Mouse (Mus musculus) heart, postnatal 0 days (tissue): ENCODE measurements around the gene Atp10a. TPM values are rescaled to one million over a fixed set of nuclear protein-coding genes. Genes with fewer than 3 reads are reported as not detected.

Experiments used
- ATAC-seq: fragments of 200-750 bp; cut with Nextera tagmentation; 2 replicates; pipeline ENCODE4 v1.8.0; 2017; ENCODE audit warnings: low read depth, moderate number of reproducible peaks, moderate library complexity; ENCODE audit not compliant: insufficient read depth
- DNase-seq: peaks from one replicate; pipeline ENCODE4 v3.0.0-alpha.2; 2016; ENCODE audit warnings: low spot score
- H3K27ac ChIP-seq: fragments of 300-500 bp; sonication (generic); 2 replicates; pipeline ENCODE4 v1.5.1; 2014; ENCODE audit warnings: low read depth, mild to moderate bottlenecking
- H3K27me3 ChIP-seq: fragments of 300-500 bp; sonication (generic); 2 replicates; pipeline ENCODE4 v1.6.1; 2014; ENCODE audit warnings: low read length, mixed read lengths; ENCODE audit not compliant: control insufficient read depth, insufficient read depth
- H3K36me3 ChIP-seq: fragments of 300-500 bp; sonication (generic); replicated peaks from 2 replicates; pipeline ENCODE4 v1.6.1; 2014; ENCODE audit warnings: low read length, mixed read lengths; ENCODE audit not compliant: control insufficient read depth, insufficient read depth
- H3K4me1 ChIP-seq: fragments of 300-500 bp; sonication (generic); 2 replicates; pipeline ENCODE4 v1.6.1; 2014; ENCODE audit warnings: antibody characterized with exemption; ENCODE audit not compliant: control insufficient read depth, insufficient read depth
- H3K4me2 ChIP-seq: fragments of 300-500 bp; sonication (generic); 2 replicates; pipeline ENCODE4 v1.6.1; 2014; ENCODE audit warnings: low read depth, mild to moderate bottlenecking, low read length, moderate library complexity
- H3K4me3 ChIP-seq: fragments of 300-500 bp; sonication (generic); 2 replicates; pipeline ENCODE4 v1.5.1; 2014; ENCODE audit warnings: low read depth, low read length
- H3K9ac ChIP-seq: fragments of 300-500 bp; sonication (generic); replicated peaks from 2 replicates; pipeline ENCODE4 v1.6.1; 2014; ENCODE audit warnings: low read depth, low read length, mixed read lengths
- H3K9me3 ChIP-seq: fragments of 300-500 bp; sonication (generic); replicated peaks from 2 replicates; pipeline ENCODE4 v1.6.1; 2016; ENCODE audit warnings: low read length; ENCODE audit not compliant: control insufficient read depth
- CTCF ChIP-seq: IDR thresholded peaks from 2 replicates; pipeline ENCODE4 v1.5.1; 2016; ENCODE audit warnings: antibody characterized with exemption, control low read depth, low read depth
- EP300 ChIP-seq: IDR thresholded peaks from 2 replicates; pipeline ENCODE4 v1.6.1; 2016; ENCODE audit warnings: antibody characterized with exemption, low read depth
- WGBS: fragments of 180-500 bp; shearing (Covaris S2); extraction: QIAGEN DNeasy Blood & Tissue Kit; methylation state at CpG from one replicate; pipeline ENCODE4 v1.1.7; 2014; 5-methylcytosine and 5-hydroxymethylcytosine counted together
- polyA plus RNA-seq: library from polyadenylated mRNA; unstranded; fragments of >200 nt; fragmentation: Nextera tagmentation; extraction: Ambion mirVana; gene quantifications from 2 replicates; pipeline ENCODE4 v1.2.1, GENCODE M21; 2015
- total RNA-seq: library from RNA; depleted of rRNA; stranded (reverse); fragments of >200 nt; gene quantifications from 2 replicates; pipeline ENCODE4 v1.2.3, GENCODE M21; 2014; ENCODE audit warnings: low replicate concordance; rRNA removed

Gene Atp10a
- total RNA-seq (3.1 and 6.1 TPM in 2 replicates), polyA plus RNA-seq (0.41 and 0.60 TPM in 2 replicates)

- H3K4me3 ChIP-seq, result no peak within 1 kb of the TSS
- WGBS, result 73% methylated on average over 6 of the region's 6 CpGs
- H3K4me1 ChIP-seq, result no peaks in the 10 kb centered on the region
- H3K27me3 ChIP-seq, result no peaks in the 10 kb centered on the region
- H3K9me3 ChIP-seq, result no peaks in the 10 kb centered on the region
- H3K4me2 ChIP-seq, result no peak within 1 kb of the TSS
- no peak within 1 kb of the TSS for H3K27ac ChIP-seq
- ATAC-seq (no peak), DNase-seq (no peak)
- no peaks in the 10 kb centered on the region for H3K36me3 ChIP-seq
- no peak within 1 kb of the TSS for H3K9ac ChIP-seq
- TF ChIP-seq EP300, result no peak
These were observed at the start of gene Atp10a for GRCm38 (mm10) chr7:58655866-58656265. Gene Atp10a, plus strand, starts transcription at chr7:58656166.

- ATAC-seq (no peak), DNase-seq (no peak)
- H3K4me1 ChIP-seq, result no peaks in the 10 kb centered on the region
- H3K9me3 ChIP-seq, result no peaks in the 10 kb centered on the region
- WGBS, result 70% methylated on average over 1 of the region's 1 CpGs
- H3K4me2 ChIP-seq, result no peak overlapping the region
- no peak overlapping the region for H3K4me3 ChIP-seq
- H3K36me3 ChIP-seq, result no peaks in the 10 kb centered on the region
- no peak overlapping the region for H3K27ac ChIP-seq
- H3K9ac ChIP-seq, result no peak overlapping the region
- no peaks in the 10 kb centered on the region for H3K27me3 ChIP-seq
- TF ChIP-seq EP300 (no peak), CTCF (no peak)
These were observed 37.9 kb upstream of the Atp10a start for GRCm38 (mm10) chr7:58618048-58618447.

GRCm38 (mm10) chr7:58626305-58627155, 29.4 kb upstream of the Atp10a start:
- DNase-seq (peak; percentile 16), ATAC-seq (no peak)
- Histone ChIP-seq H3K27ac (peak overlapping the region; percentile 6), H3K4me3 (no peak overlapping the region), H3K27me3 (no peaks in the 10 kb centered on the region), H3K9me3 (no peaks in the 10 kb centered on the region), H3K9ac (no peak overlapping the region), H3K4me1 (no peaks in the 10 kb centered on the region), H3K36me3 (no peaks in the 10 kb centered on the region), H3K4me2 (no peak overlapping the region)
- WGBS, result 59% methylated on average over 9 of the region's 9 CpGs
- no peak for TF ChIP-seq CTCF
- TF ChIP-seq EP300, result no peak

GRCm38 (mm10) chr7:58627381-58627780, 28.6 kb upstream of the Atp10a start:
- no peaks in the 10 kb centered on the region for H3K4me1 ChIP-seq
- H3K4me2 ChIP-seq, result no peak overlapping the region
- ATAC-seq, result no peak
- no peak overlapping the region for H3K9ac ChIP-seq
- WGBS, result 51% methylated on average over 1 of the region's 1 CpGs
- no peaks in the 10 kb centered on the region for H3K27me3 ChIP-seq
- no peak overlapping the region for H3K4me3 ChIP-seq
- no peak for DNase-seq
- no peaks in the 10 kb centered on the region for H3K36me3 ChIP-seq
- no peaks in the 10 kb centered on the region for H3K9me3 ChIP-seq
- no peak for TF ChIP-seq CTCF
- no peak for TF ChIP-seq EP300
- no peak overlapping the region for H3K27ac ChIP-seq

- H3K27ac ChIP-seq, result no peak overlapping the region
- ATAC-seq (no peak), DNase-seq (no peak)
- H3K4me1 ChIP-seq, result no peaks in the 10 kb centered on the region
- no peaks in the 10 kb centered on the region for H3K36me3 ChIP-seq
- H3K4me2 ChIP-seq, result no peak overlapping the region
- TF ChIP-seq EP300 (no peak), CTCF (no peak)
- H3K27me3 ChIP-seq, result no peaks in the 10 kb centered on the region
- H3K9ac ChIP-seq, result no peak overlapping the region
- no peaks in the 10 kb centered on the region for H3K9me3 ChIP-seq
- 88% methylated on average over 2 of the region's 2 CpGs for WGBS
- no peak overlapping the region for H3K4me3 ChIP-seq
These were observed 26.7 kb upstream of the Atp10a start for GRCm38 (mm10) chr7:58629233-58629632.
